Mouse (Mus musculus): ENCODE measurements around the gene Smad3. TPM values are rescaled to one million over a fixed set of nuclear protein-coding genes. Genes with fewer than 3 reads are reported as not detected.

Smad3 gene
- total RNA-seq, 2 experiments from 2014 or later: 13.2 to 14.8 TPM

GRCm38 (mm10) chr9:63610841-63611366, 146.9 kb downstream of the Smad3 start:
- intact Hi-C loops (cut with DNase I): loop anchor here (5.0 kb wide), 1 partner anchor 474 kb away; no protein-coding TSS in a partner anchor
- DNase-seq: peak; percentile 22 to 44

- intact Hi-C loops (cut with DNase I): loop anchor here (5.0 kb wide), 1 partner anchor 473 kb away; no protein-coding TSS in a partner anchor
These were observed 147.6 kb downstream of the Smad3 start for GRCm38 (mm10) chr9:63610231-63610630.

GRCm38 (mm10) chr9:63609776-63610175, 148.0 kb downstream of the Smad3 start:
- no peak for DNase-seq
- intact Hi-C loops (cut with DNase I): loop anchor here (5.0 to 10.0 kb wide), 2 partner anchors 472 to 765 kb away; no protein-coding TSS in a partner anchor

More at GRCm38 (mm10) chr9:63610231-63610630, 147.6 kb downstream of the Smad3 start:
- DNase-seq: no peak

GRCm38 (mm10) chr9:63609246-63609645, 148.5 kb downstream of the Smad3 start:
- intact Hi-C loops (cut with DNase I): loop anchor here (10.0 kb wide), 1 partner anchor 764 kb away; no protein-coding TSS in a partner anchor
- DNase-seq: no peak

GRCm38 (mm10) chr9:63608006-63608405, 149.8 kb downstream of the Smad3 start:
- intact Hi-C loops (cut with DNase I): loop anchor here (10.0 kb wide), 1 partner anchor 763 kb away; no protein-coding TSS in a partner anchor
- no peak for DNase-seq

- intact Hi-C loops (cut with DNase I): loop anchor here (10.0 kb wide), 1 partner anchor 762 kb away; no protein-coding TSS in a partner anchor
- DNase-seq: no peak
These were observed 151.2 kb downstream of the Smad3 start for GRCm38 (mm10) chr9:63606594-63606993.

- DNase-seq: no peak
- intact Hi-C loops (cut with DNase I): loop anchor here (10.0 kb wide), 1 partner anchor 759 kb away; no protein-coding TSS in a partner anchor
These were observed 153.9 kb downstream of the Smad3 start for GRCm38 (mm10) chr9:63603849-63604248.

- DNase-seq: peak; percentile 97
- intact Hi-C loops (cut with DNase I): loop anchor here (10.0 kb wide), 1 partner anchor 757 kb away; no protein-coding TSS in a partner anchor
These were observed 155.5 kb downstream of the Smad3 start, which contains the start of the genes Iqch and Aagab for GRCm38 (mm10) chr9:63602043-63602939. Gene Iqch (minus strand): TSS chr9:63602493. Gene Aagab (plus strand): TSS chr9:63602660.

Other genes starting within 250 kb of the Smad3 start
- gene Iqch, start 155.5 kb downstream of the Smad3 start, total RNA-seq (2021): not detected
- gene Aagab, start 155.3 kb downstream of the Smad3 start, total RNA-seq (2021): 10 to 100 TPM; 15.2 to 18.7 TPM

Data from heart, postnatal 14 days (tissue).